Mouse (Mus musculus) cortical plate, adult 2 months (tissue): ENCODE measurements around the gene Mal.

Experiments used
- CTCF ChIP-seq: fragments of 200-500 bp; IDR thresholded peaks from 2 replicates; pipeline ENCODE4 v1.5.1; 2011; ENCODE audit warnings: mild to moderate bottlenecking, control low read depth, low read length; ENCODE audit not compliant: insufficient read depth; ENCODE audit errors: extremely low read depth
- POLR2A ChIP-seq: fragments of 200-500 bp; IDR thresholded peaks from 2 replicates; pipeline ENCODE4 v1.6.1; 2011; ENCODE audit warnings: mild to moderate bottlenecking, low read length, control low read depth; ENCODE audit not compliant: insufficient read depth; ENCODE audit errors: extremely low read depth

DNA sequence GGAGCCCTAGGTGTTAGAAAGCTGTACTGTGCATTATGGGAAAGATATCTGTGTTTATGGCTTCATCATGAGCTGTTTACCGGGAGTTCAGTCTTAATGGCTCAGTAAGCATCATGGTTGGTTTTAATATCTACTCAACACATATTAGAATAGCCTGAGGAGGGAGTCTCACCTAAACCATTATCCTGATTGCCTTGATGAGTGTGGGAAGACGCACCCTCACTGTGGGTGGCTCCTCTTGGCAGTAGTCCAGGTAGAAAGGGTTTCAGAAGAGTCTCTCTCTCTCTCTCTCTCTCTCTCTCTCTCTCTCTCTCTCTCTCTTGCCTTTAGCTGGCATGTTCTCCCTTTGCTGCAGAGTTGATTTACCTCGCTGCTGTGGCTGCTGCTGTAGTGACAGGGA, 34.4 kb downstream of the Mal start:
- TF ChIP-seq CTCF = no peak
- TF ChIP-seq POLR2A = no peak
